Mouse (Mus musculus) spleen, postnatal 36 days (tissue): ENCODE measurements around the gene Jagn1.
A peak's percentile ranks its signal among the peaks of the same experiment; 100 is the strongest.

Source experiments
- DNase-seq, 2 experiments: peaks; one replicate each; pipeline ENCODE4 v3.0.0; 2022; ENCODE audit warnings: low spot score in 2 of 2, mixed read lengths in 1 of 2

Gene Jagn1

DNA sequence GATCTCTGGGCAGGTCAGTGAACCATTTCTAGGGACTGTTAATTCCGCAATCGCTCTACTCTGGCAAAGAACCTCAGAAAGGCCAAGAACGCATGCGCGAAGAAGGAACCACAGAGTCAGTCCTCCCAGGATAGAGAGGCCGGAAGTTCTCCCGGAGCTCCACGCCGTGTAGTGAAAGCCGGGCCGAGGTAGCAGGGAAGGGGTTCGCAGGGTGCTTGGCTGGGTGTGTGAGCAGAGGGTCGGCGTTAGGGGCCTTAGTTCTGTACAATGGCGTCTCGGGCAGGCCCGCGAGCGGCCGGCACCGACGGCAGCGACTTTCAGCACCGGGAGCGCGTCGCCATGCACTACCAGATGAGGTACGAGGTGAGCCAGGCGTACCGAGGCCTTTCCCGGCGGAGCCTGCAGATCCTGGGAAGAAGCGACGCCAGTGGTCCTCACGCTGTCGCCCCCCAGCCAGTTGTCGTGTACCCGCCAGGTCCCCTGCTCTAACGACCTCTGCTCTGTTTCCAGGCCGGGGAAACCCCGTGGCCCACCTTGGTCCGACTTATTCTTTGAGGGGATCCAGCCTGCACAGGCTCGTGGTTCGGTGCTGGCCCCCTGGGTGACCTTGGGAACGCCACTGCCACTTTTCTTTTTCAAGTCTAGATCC lies at the start of gene Jagn1:
Gene Jagn1 (plus strand): TSS at position 128 of the 649 bp plus-strand sequence.
- peak; percentile 87 to 91 for DNase-seq

DNA sequence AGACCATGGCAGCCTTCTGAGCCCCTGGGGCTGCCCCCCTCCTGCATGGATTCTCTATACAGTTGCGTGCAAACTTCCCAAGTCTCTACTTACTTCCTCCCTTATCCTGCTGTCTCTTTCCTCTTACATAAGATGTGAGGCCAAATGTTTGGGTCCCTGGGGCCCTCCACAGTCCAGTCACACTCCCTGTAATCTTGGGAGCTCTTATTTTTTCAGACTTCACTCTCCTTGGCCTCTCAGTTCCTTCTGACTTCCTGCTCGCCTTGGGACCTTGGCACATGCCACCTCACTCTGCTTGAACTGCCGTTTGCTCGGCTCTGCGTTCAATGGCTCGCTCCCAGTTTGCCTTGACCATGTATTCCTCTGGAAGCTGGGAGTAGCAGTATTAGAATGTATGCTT lies 48.4 kb upstream of the Jagn1 start:
- no peak for DNase-seq

DNA sequence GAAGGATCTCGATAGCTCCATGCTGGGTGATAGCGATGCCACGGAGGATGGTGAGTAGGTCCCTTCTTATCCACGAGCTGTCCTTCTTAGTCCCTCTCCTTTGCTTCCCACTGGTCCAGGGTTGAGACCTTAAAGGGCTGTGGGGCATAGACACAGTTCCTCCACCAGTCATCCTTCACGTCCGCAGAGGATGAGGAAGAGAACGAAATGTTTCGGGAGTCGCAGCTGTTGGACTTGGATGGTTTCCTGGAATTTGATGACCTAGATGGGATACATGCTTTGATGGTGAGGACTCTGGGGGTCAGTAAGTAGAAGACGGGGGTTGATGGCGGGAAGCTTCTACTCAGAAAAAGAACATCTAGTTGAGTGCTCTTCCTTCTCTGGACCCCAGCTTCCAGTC lies 47.6 kb upstream of the Jagn1 start:
- DNase-seq, result no peak

GRCm38 (mm10) chr6:113395501-113395900 lies 46.9 kb upstream of the Jagn1 start:
- no peak for DNase-seq

- no peak for DNase-seq
Observed at GRCm38 (mm10) chr6:113396270-113397030, 45.9 kb upstream of the Jagn1 start.

DNA sequence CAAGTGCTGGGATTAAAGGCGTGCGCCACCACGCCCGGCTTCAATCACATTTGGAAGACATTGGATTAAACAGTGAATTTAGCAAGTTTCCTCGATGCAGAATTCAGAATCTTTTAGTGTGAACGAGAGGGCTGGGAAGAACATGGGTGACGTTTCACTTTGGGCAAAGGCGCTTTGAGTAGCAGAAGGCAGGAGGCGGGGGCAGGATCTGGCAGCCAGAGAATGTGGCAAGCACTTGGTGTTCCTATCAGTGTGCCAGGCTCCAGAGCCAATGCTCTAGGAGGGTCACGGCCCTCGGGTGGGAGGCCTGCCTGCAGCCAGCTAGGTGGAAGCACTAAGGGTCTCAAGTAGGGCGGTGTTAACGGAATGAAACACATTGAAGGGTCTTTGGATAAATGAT lies 40.3 kb upstream of the Jagn1 start:
- no peak for DNase-seq

DNA sequence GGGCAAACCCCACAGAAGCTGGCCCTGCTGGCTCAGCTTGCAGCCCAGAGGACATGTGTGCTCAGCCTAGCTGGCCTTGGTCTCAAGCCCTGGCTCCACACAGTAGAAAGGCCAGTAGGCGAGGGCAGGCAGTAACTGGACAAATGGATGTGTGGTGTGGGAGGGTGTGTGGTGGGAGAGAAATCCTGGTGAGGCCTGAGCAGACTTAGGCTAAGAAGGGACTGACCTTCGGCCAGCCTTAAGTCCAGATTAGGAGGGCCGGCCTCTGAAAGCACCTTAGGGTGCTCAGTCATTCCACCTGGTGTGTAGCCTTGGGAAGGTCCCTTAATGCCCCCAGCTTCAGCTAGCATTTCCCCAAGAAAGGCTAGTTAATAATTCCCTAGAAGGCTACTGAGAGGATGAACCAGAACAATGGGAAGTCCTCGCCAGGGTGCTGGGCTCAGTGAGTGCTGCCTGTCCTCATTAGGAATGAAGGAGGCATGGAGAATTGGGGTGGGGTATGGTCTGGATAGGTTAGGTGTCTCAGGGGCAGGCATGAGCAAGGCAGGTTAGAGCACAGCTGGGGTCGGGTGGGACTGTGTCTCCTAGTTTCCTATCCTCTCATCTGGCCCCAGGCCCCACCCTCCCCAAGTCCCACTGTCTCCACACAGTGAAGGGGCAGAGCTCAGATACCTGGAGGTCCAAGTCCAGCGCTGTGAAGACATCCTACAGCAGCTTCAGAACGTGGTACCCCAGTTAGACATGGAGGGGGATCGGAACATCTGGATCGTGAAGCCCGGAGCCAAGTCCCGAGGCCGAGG lies 37.5 kb upstream of the Jagn1 start:
- no peak for DNase-seq

DNA sequence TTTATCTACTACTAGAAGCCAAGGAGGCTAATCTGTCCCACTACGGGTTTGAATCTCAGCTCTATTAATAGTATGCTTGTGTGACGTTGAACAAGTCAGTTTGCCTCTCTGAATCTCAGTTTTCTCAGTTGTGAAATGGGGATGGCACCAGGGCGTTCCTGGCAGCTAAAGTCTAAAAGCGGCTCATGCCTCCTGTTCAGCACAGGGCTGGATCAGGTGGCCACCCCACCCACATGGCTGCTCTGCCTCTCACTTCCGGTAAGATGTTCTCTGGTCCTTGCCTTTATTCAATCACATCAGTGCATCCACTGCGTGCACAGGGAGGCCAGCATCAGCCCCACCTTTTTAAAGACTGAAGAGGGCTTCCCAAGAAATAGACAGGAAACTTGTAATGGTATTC lies 36.9 kb upstream of the Jagn1 start:
- DNase-seq, result no peak

DNA sequence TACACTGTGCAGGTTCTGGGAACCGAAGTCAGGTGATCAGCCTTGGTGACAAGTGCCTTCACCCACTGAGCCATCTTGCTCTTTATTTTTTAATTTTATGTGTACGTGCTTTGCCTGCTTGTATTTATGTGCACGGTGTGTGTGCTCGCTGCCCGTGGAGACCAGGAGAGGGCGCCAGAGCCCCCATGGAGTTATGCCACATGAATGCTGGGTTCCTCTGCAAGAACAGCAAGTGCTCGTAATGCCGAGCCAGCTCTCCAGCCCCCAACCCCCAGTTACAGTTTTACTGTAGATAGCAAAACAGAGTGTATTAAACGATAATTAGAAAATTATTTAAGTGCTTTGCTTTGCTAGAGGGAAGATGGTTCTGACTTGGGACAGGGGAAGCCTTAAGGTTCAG lies 35.7 kb upstream of the Jagn1 start:
- DNase-seq, result no peak

GRCm38 (mm10) chr6:113410001-113410400 lies 32.4 kb upstream of the Jagn1 start:
- DNase-seq, result no peak

DNA sequence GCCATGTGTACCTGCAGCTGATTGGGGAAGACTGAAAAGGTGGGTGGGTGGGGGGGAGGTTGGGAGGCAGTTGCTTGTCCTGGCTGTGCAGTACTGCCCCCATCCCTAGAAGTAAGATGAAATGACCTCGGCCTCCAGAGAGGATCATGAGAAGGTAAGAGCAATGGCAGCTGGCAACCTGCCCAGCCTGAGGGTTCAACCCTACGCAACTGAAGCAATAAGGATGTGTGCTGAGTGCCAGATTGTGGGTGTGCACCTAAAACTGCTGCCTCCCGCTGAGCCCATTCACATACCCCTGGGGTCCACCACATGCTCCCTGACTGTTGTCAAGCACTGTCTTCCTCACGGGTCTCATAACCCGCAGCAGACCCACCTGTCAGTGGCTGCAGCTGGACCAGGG lies 26.0 kb upstream of the Jagn1 start:
- DNase-seq, result no peak

DNA sequence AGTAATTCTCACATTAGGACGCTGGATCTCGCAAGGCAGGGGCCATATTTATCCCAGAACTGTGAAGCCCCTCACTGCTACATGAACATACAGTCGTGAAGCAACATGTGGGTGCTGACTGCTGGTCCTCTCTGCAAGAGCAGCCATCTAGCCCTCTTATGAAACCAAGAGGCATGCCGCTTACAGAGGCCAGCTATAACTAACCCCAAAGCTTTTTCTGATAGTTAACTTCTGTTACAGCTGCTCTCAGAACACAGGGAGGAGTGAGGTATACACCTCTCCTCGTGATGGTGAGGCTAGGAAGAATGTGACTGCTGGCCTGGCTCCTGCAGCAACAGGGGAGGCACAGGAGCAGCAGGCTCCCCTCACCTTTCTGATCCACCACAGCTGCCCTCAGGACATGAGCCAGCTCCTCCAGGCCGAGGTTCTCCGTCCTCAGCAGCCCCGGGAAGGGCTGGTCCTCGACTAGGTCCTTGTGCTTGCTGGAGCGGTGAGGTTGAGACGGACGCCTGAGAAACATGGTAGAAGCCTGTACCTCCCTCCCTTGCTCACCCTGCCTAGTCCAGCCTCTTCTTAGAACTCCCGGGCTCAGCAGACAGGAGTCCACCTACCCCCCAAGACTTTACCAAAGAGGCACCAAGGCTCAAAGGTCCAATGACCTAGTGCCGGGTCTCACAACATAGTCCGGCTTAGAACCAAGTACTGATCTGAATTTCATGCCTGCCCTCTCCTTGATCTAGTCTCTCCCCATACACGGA lies 23.7 kb upstream of the Jagn1 start:
- DNase-seq, result no peak

DNA sequence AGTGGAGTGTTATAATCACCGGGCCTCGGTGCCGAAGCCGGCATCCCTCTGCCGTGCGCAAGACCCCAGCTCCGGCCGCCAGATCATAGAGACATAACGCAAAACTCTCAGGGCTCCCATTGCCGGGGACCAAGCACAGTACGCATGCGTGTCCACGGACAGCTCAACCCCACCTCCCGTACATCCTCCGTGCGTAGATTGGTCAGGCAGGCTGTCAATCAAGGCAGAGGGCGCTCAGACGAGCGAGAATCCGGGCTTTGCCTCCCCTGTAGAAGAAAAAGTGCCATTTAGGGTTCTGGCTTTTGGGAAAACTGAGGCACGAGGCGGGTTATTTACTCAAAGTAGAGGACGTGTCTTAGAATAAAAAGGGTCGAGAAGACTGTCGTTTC lies 23.2 kb upstream of the Jagn1 start, which contains the start of gene Rpusd3:
Gene Rpusd3 (minus strand): TSS at position 142 of the 389 bp plus-strand sequence.
- peak; percentile 97 for DNase-seq

- no peak for DNase-seq
Observed at GRCm38 (mm10) chr6:113423000-113423399, 19.4 kb upstream of the Jagn1 start.

- no peak for DNase-seq
Observed at GRCm38 (mm10) chr6:113424187-113424586, 18.2 kb upstream of the Jagn1 start.

- DNase-seq, result no peak
Observed at GRCm38 (mm10) chr6:113426696-113427095, 15.7 kb upstream of the Jagn1 start.

- no peak for DNase-seq
Observed at GRCm38 (mm10) chr6:113427397-113427796, 15.0 kb upstream of the Jagn1 start.

DNA sequence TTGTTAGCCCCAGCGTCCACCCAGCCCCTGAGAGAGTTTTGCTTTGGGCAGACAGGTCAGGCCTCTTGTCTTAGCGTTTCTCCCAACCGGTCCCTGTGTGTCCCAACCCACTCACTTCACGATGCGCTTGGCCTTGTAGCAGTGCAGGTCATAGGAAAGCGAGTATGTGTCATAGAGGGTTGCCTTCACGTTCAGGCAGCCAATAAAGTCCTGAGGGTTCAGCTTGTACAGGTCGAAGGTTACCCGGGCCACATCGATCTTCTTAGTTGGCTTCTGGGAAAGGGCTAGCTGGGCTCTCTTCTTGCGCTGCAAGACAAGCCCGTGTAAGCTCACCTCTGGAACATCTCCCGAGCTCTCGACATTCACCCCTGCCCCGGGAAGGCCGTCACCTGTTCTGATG lies 14.4 kb upstream of the Jagn1 start:
- DNase-seq, result no peak

DNA sequence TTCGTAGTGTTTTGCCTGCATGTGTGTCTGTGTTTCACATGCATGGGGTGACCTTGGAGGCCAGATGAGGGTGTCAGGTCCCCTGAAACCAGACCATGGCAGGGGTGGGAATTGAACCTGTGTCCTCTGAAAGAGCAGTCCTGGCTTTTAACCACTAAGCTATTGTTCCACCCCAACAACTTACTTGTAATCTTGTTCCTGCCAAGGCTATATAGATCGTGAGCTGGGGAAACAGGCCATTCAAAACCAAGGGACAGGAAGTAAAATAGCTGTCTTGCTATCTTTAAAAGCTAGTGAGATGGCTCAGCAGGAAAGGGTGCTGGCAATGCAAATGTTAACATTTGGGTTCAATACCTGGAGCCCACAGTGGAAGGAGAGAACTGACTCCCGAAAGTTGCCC lies 12.4 kb upstream of the Jagn1 start:
- no peak for DNase-seq

GRCm38 (mm10) chr6:113430846-113431245 lies 11.5 kb upstream of the Jagn1 start:
- no peak for DNase-seq

DNA sequence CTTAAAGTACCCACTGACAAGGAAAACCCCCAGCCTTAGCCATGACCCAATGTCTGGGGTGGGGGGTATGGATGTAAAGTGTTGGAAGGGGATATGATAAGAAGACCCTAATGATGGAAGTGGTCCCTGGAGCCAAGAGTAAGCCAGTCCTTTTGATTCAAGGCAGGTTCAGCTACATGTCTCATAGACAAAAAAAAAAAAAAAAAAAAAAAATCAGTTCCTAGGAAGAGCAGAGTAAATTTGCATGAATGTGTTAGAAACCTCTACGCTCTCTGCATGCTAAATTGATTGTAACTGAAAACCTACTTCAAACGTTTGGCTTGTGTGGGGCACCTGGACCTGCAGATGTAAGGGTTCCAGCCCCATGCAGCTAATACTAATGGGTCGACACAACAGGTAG lies 10.6 kb upstream of the Jagn1 start:
- no peak for DNase-seq

- DNase-seq, result no peak
Observed at GRCm38 (mm10) chr6:113433661-113434060, 8.7 kb upstream of the Jagn1 start.
